Mouse (Mus musculus) heart, embryonic 11.5 days (tissue): ENCODE results near the gene Shc2. TPM values are rescaled to one million over a fixed set of nuclear protein-coding genes. Genes with fewer than 3 reads are reported as not detected.

ENCODE experiments used
- ATAC-seq: fragments of 200-750 bp; cut with Nextera tagmentation; replicated peaks from 2 replicates; pipeline ENCODE4 v1.8.0; 2017; ENCODE audit warnings: moderate library complexity; ENCODE audit not compliant: insufficient number of reproducible peaks, low FRiP score, low TSS enrichment
- H3K27ac ChIP-seq: fragments of 300-500 bp; sonication (generic); 2 replicates; pipeline ENCODE4 v1.5.1; 2014; ENCODE audit warnings: mild to moderate bottlenecking, low read depth, low read length
- H3K27me3 ChIP-seq: fragments of 300-500 bp; sonication (generic); 2 replicates; pipeline ENCODE4 v1.6.1; 2014; ENCODE audit warnings: mild to moderate bottlenecking, low read length, mixed read lengths; ENCODE audit not compliant: control insufficient read depth, insufficient read depth
- H3K36me3 ChIP-seq: fragments of 300-500 bp; sonication (generic); 2 replicates; pipeline ENCODE4 v1.6.1; 2014; ENCODE audit warnings: mild to moderate bottlenecking, low read length, moderate library complexity, mixed read lengths; ENCODE audit not compliant: control insufficient read depth, insufficient read depth
- H3K4me1 ChIP-seq: fragments of 300-500 bp; sonication (generic); 2 replicates; pipeline ENCODE4 v1.6.1; 2014; ENCODE audit warnings: low read length; ENCODE audit not compliant: control insufficient read depth, insufficient read depth
- H3K4me2 ChIP-seq: fragments of 300-500 bp; sonication (generic); 2 replicates; pipeline ENCODE4 v1.6.1; 2014; ENCODE audit warnings: mild to moderate bottlenecking, moderate library complexity
- H3K4me3 ChIP-seq: fragments of 300-500 bp; sonication (generic); 2 replicates; pipeline ENCODE4 v1.5.1; 2014; ENCODE audit warnings: low read depth, low read length
- H3K9ac ChIP-seq: fragments of 300-500 bp; sonication (generic); 2 replicates; pipeline ENCODE4 v1.6.1; 2014; ENCODE audit warnings: mild to moderate bottlenecking, low read depth, low read length, moderate library complexity
- H3K9me3 ChIP-seq: fragments of 300-500 bp; sonication (generic); replicated peaks from 2 replicates; pipeline ENCODE4 v1.6.1; 2016; ENCODE audit warnings: low read length; ENCODE audit not compliant: control insufficient read depth
- WGBS: fragments of 180-500 bp; shearing (Covaris S2); extraction: QIAGEN DNeasy Blood & Tissue Kit; methylation state at CpG from one replicate; pipeline ENCODE4 v1.1.7; 2014; ENCODE audit not compliant: insufficient replicate concordance; 5-methylcytosine and 5-hydroxymethylcytosine counted together
- polyA plus RNA-seq: library from polyadenylated mRNA; unstranded; fragments of >200 nt; fragmentation: Nextera tagmentation; extraction: Ambion mirVana; gene quantifications from 2 replicates; pipeline ENCODE4 v1.2.1, GENCODE M21; 2014

The Shc2 gene
- polyA plus RNA-seq, 1 experiment from 2014 or later: 1.3 TPM

DNA sequence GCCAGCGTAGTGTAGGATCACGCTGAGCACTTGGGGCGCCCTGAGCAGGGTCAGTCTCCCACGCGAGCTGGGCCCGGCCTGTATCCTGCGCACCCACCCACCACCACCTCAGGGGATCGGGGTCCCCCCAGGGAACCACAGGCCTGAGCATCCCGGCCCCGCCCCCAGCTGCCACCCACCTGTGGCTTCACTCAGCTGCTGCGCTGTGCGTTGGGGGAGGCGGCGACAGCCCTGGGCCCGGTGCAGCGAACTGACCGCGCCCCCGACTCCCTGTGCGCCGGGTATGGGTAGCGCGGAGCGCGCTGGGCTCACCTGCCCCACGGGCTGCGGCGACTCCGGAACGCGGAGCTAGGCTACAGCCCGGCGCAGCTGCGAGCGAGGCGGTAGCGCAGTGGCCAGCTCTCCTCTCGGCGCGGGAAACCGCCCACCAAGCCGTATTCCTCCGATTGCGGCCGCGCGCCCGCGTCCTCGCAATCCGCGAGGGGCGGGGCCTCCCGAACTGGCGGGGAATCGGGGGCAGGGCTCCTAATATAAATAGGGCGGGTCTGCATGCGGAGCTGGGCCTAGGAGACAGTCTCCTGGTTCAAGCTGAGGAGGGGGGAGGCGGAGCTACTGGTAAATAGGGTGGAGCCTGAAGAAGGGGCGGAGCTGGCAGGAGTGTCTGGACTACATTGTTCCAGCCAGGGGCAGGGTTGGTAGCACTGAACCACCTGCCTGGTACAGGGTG is 24.0 kb downstream of the Shc2 start, which contains the start of gene C2cd4c:
C2cd4c (minus strand) TSS at position 448 of the 727 bp plus-strand sequence.
- peak; percentile 74 for ATAC-seq
- Histone ChIP-seq H3K36me3 (no peaks in the 10 kb centered on the region), H3K9ac (peak within 1 kb of the TSS; percentile 61), H3K27ac (no peak within 1 kb of the TSS), H3K4me3 (peak within 1 kb of the TSS; percentile 49), H3K9me3 (no peaks in the 10 kb centered on the region), H3K27me3 (peaks cover 42% of the 10 kb centered on the region), H3K4me1 (peaks cover 15% of the 10 kb centered on the region), H3K4me2 (peak within 1 kb of the TSS; percentile 97)
- WGBS: under 1% methylated on average over 60 of the region's 60 CpGs

GRCm38 (mm10) chr10:79612192-79613135 is 25.3 kb downstream of the Shc2 start:
- peak overlapping the region; percentile 20; the same call in 1 of the 2 replicates for H3K4me3 ChIP-seq
- no peaks in the 10 kb centered on the region for H3K9me3 ChIP-seq
- peaks cover 15% of the 10 kb centered on the region for H3K4me1 ChIP-seq
- H3K9ac ChIP-seq: no peak overlapping the region
- H3K36me3 ChIP-seq: no peaks in the 10 kb centered on the region
- peak overlapping the region; percentile 40 for H3K4me2 ChIP-seq
- 8% methylated on average over 51 of the region's 51 CpGs for WGBS
- peaks cover 42% of the 10 kb centered on the region for H3K27me3 ChIP-seq
- H3K27ac ChIP-seq: no peak overlapping the region
- no peak for ATAC-seq

- Histone ChIP-seq H3K27ac (no peak overlapping the region), H3K4me2 (no peak overlapping the region), H3K36me3 (no peaks in the 10 kb centered on the region), H3K9ac (no peak overlapping the region), H3K4me1 (peaks cover 15% of the 10 kb centered on the region), H3K9me3 (no peaks in the 10 kb centered on the region), H3K4me3 (no peak overlapping the region), H3K27me3 (peaks cover 42% of the 10 kb centered on the region)
- ATAC-seq: no peak
- 35% methylated on average over 5 of the region's 5 CpGs for WGBS
Observed at GRCm38 (mm10) chr10:79611296-79611695, 26.4 kb downstream of the Shc2 start.

DNA sequence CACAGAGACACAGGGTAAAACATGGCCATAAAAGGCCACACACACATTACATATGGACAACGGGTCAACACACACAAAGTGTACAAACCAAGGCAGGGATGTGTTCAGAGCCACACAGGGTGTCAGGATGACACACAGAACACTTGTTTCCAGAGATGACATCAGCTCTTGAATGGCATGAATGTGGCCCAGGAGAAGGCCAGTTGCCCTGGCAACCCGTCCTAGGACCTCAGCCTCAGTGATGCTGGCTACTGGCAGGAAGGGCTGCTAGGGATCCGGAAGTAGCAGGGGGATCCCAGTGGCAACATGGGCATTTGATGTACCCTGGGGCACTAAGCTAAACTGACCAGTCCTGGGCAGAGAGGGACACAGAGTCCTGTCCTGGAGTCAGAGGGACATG is 28.4 kb downstream of the Shc2 start:
- H3K36me3 ChIP-seq: no peaks in the 10 kb centered on the region
- ATAC-seq: no peak
- no peak overlapping the region for H3K9ac ChIP-seq
- WGBS: 76% methylated on average over 3 of the region's 3 CpGs
- H3K27me3 ChIP-seq: peaks cover 41% of the 10 kb centered on the region
- H3K9me3 ChIP-seq: no peaks in the 10 kb centered on the region; the same call in 1 of the 2 replicates
- H3K4me3 ChIP-seq: no peak overlapping the region
- no peak overlapping the region for H3K4me2 ChIP-seq
- no peak overlapping the region for H3K27ac ChIP-seq
- H3K4me1 ChIP-seq: peaks cover 15% of the 10 kb centered on the region

DNA sequence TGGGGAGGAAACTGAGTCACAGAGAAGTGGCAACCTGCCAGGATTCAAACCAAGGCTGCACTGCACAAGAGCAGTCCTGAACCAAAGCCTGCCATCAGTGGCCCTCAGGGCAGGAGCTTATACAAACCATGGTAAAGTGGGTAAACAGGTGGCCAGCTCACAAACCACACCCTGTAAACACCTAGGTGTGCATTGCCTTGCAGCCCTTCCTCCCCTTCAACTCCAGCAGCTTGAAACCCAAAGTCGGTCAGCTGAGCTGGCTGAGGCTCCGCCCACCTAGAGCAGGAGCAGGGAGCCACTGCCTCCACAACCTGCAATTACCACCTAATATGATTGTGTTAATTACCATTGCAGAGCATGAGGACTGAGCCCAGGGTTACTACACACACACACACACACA is 29.8 kb downstream of the Shc2 start:
- Histone ChIP-seq H3K4me1 (peaks cover 9% of the 10 kb centered on the region), H3K27me3 (peaks cover 28% of the 10 kb centered on the region), H3K9me3 (no peaks in the 10 kb centered on the region; the same call in 1 of the 2 replicates), H3K36me3 (no peaks in the 10 kb centered on the region), H3K4me3 (no peak overlapping the region), H3K27ac (no peak overlapping the region), H3K9ac (no peak overlapping the region), H3K4me2 (no peak overlapping the region)
- 38% methylated on average over 2 of the region's 2 CpGs for WGBS
- no peak for ATAC-seq

- Histone ChIP-seq H3K27ac (no peak overlapping the region), H3K9me3 (no peaks in the 10 kb centered on the region; the same call in 1 of the 2 replicates), H3K9ac (no peak overlapping the region), H3K4me1 (no peaks in the 10 kb centered on the region), H3K27me3 (peaks cover 14% of the 10 kb centered on the region), H3K4me3 (no peak overlapping the region), H3K4me2 (no peak overlapping the region), H3K36me3 (no peaks in the 10 kb centered on the region)
- no peak for ATAC-seq
- 53% methylated on average over 4 of the region's 4 CpGs for WGBS
Observed at GRCm38 (mm10) chr10:79606537-79606936, 31.2 kb downstream of the Shc2 start.

DNA sequence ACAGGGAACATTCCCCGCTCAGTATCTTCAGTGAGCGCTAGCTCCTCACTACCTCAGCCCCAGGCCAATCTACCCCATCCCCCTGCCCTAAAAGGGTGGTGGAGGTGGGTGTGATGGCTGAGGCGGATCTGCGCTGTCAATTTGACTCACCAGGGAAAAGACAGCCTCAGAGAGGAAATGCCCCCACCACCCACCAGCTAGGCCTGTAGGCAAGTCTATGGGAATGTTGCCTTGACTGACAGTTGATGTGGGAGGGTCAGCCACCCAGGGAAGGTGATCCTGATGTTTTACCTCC is 39.8 kb downstream of the Shc2 start:
- ATAC-seq: no peak
- Histone ChIP-seq H3K36me3 (no peaks in the 10 kb centered on the region), H3K9ac (no peak overlapping the region), H3K27ac (no peak overlapping the region), H3K4me2 (no peak overlapping the region), H3K4me3 (no peak overlapping the region), H3K4me1 (no peaks in the 10 kb centered on the region), H3K27me3 (peaks cover 9% of the 10 kb centered on the region), H3K9me3 (no peaks in the 10 kb centered on the region)
- WGBS: 64% methylated on average over 4 of the region's 4 CpGs

DNA sequence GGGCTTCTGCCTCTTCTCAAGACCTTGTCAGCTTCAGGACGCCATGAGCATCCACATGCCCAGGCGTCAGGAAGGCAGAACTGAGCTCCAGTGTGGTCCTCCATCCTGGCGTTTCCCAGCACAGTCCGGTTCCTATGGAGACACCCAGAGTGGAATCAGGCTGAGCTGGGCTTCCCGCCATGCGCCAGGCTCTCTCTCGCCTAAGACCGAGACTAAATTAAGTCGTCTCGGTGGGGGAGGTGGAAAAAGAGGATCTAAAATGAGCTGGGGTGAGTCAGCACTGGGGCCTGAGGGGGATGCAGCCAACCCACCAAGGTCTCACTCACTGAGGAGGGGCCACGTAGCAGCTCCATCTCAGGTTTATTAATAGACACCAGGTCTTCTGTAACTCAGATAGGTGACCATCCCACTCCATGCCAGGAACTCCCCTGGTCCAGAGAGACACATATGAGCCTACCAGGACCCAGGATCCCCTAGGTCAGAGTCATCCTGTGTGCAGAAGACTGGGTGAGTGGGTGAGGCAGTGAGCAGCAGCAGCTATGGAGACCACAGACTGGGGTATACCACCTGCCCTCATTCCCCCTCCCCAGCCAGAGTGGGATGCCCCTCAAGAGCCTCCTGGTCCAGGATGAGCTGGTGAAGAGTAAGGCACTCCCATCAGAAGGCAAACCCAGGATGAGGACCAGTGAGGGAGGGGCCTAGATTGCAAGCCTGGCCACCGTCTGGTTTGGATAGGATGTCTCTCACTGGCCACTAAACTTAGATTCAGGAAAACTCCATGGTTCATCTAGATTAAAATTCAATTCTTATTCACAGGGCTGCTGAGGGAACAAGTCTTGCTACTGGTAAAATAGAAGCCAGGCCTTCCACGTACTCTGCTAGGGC is 40.4 kb downstream of the Shc2 start:
- H3K36me3 ChIP-seq: no peaks in the 10 kb centered on the region
- 37% methylated on average over 13 of the region's 13 CpGs for WGBS

More for the DNA sequence above, 40.4 kb downstream of the Shc2 start:
- Histone ChIP-seq H3K4me3 (no peak overlapping the region), H3K4me2 (no peak overlapping the region), H3K4me1 (no peaks in the 10 kb centered on the region), H3K9me3 (no peaks in the 10 kb centered on the region), H3K27ac (no peak overlapping the region), H3K9ac (no peak overlapping the region), H3K27me3 (peaks cover 9% of the 10 kb centered on the region)
- no peak for ATAC-seq
